Mouse (Mus musculus) MEL (cell line): ENCODE data around the gene Gm40193. TPM values are rescaled to one million over a fixed set of nuclear protein-coding genes. Genes with fewer than 3 reads are reported as not detected.

Source experiments
- DNase-seq: peaks from one replicate; pipeline ENCODE4 v3.0.0; 2011; ENCODE audit warnings: low read depth, low spot score
- H3K27ac ChIP-seq: 2 replicates; pipeline ENCODE4 v1.5.1; 2012; ENCODE audit warnings: low read depth, mild to moderate bottlenecking, control low read depth, low read length, moderate library complexity; ENCODE audit not compliant: control insufficient read depth
- H3K27me3 ChIP-seq, 2 experiments: fragments of 150-350 bp in 1 of 2; sonication (generic) in 1 of 2; 2 replicates each; pipeline ENCODE4 v1.6.1; 2012; ENCODE audit warnings: low read length in 2 of 2, mild to moderate bottlenecking in 2 of 2, improper control_type of control experiment in 1 of 2, moderate library complexity in 1 of 2; ENCODE audit not compliant: insufficient read depth in 2 of 2, control insufficient read depth in 1 of 2
- H3K36me3 ChIP-seq, 2 experiments: 2 replicates each; pipeline ENCODE4 v1.6.1; 2012 to 2014; ENCODE audit warnings: low read length in 2 of 2, improper control_type of control experiment in 1 of 2, inconsistent platforms in 1 of 2, mild to moderate bottlenecking in 1 of 2; ENCODE audit not compliant: insufficient read depth in 2 of 2, control insufficient read depth in 1 of 2
- H3K4me1 ChIP-seq, 2 experiments: fragments of 150-350 bp in 1 of 2; sonication (generic) in 1 of 2; 2 replicates each; pipeline ENCODE4 v1.6.1; 2012; ENCODE audit warnings: low read length in 2 of 2, improper control_type of control experiment in 1 of 2, mild to moderate bottlenecking in 1 of 2; ENCODE audit not compliant: insufficient read depth in 2 of 2, control insufficient read depth in 1 of 2
- H3K4me3 ChIP-seq, 2 experiments: fragments of 150-350 bp in 1 of 2; sonication (generic) in 1 of 2; 2 replicates each; pipeline ENCODE4 v1.5.1; 2012; ENCODE audit warnings: low read depth in 2 of 2, low read length in 2 of 2, mild to moderate bottlenecking in 2 of 2, moderate library complexity in 2 of 2, control low read depth in 1 of 2, improper control_type of control experiment in 1 of 2; ENCODE audit not compliant: control insufficient read depth in 1 of 2, insufficient read depth in 1 of 2
- H3K79me2 ChIP-seq: 2 replicates; pipeline ENCODE4 v1.6.1; 2012; ENCODE audit warnings: mild to moderate bottlenecking, low read length, moderate library complexity; ENCODE audit not compliant: control insufficient read depth, poor library complexity, insufficient read depth
- H3K9ac ChIP-seq: 2 replicates; pipeline ENCODE4 v1.6.1; 2012; ENCODE audit warnings: low read depth, mild to moderate bottlenecking, control low read depth, low read length, moderate library complexity; ENCODE audit not compliant: control insufficient read depth, poor library complexity, severe bottlenecking
- H3K9me3 ChIP-seq: fragments of 150-350 bp; sonication (generic); replicated peaks from 2 replicates; pipeline ENCODE4 v1.6.1; 2012; ENCODE audit warnings: mild to moderate bottlenecking, low read length, improper control_type of control experiment, moderate library complexity; ENCODE audit not compliant: insufficient read depth
- BHLHE40 ChIP-seq: IDR thresholded peaks from 2 replicates; pipeline ENCODE4 v1.6.1; 2012; ENCODE audit warnings: low read depth, mild to moderate bottlenecking, inconsistent platforms, low read length, improper control_type of control experiment, borderline replicate concordance
- CHD1 ChIP-seq: IDR thresholded peaks from 2 replicates; pipeline ENCODE4 v1.6.1; 2012; ENCODE audit warnings: low read depth, mild to moderate bottlenecking, inconsistent platforms, low read length, improper control_type of control experiment
- CHD2 ChIP-seq: IDR thresholded peaks from 2 replicates; pipeline ENCODE4 v1.6.1; 2011; ENCODE audit warnings: low read length, improper control_type of control experiment
- CTCF ChIP-seq, 3 experiments: IDR thresholded peaks in 2 of 3; conservative IDR thresholded peaks in 1 of 3; 2 replicates each; pipeline ENCODE4 v1.5.1; 2011 to 2012; ENCODE audit warnings: low read length in 3 of 3, low read depth in 2 of 3, mild to moderate bottlenecking in 2 of 3, improper control_type of control experiment in 1 of 3, inconsistent platforms in 1 of 3, mixed read lengths in 1 of 3, moderate library complexity in 1 of 3; ENCODE audit not compliant: control insufficient read depth in 1 of 3, insufficient read depth in 1 of 3, poor library complexity in 1 of 3, severe bottlenecking in 1 of 3
- E2F4 ChIP-seq: IDR thresholded peaks from 2 replicates; pipeline ENCODE4 v1.6.1; 2011; ENCODE audit warnings: low read depth, low read length, improper control_type of control experiment, borderline replicate concordance
- ELF1 ChIP-seq: IDR thresholded peaks from 2 replicates; pipeline ENCODE4 v1.6.1; 2014; ENCODE audit warnings: low read depth, mild to moderate bottlenecking, inconsistent platforms, low read length, improper control_type of control experiment, moderate library complexity
- EP300 ChIP-seq, 2 experiments: IDR thresholded peaks; 2 replicates each; pipeline ENCODE4 v1.6.1; 2011; ENCODE audit warnings: improper control_type of control experiment in 2 of 2, low read length in 2 of 2, low read depth in 1 of 2, mild to moderate bottlenecking in 1 of 2
- ETS1 ChIP-seq: IDR thresholded peaks from 2 replicates; pipeline ENCODE4 v1.6.1; 2012; ENCODE audit warnings: low read depth, mild to moderate bottlenecking, inconsistent platforms, low read length, improper control_type of control experiment, moderate library complexity
- GABPA ChIP-seq: IDR thresholded peaks from 2 replicates; pipeline ENCODE4 v1.6.1; 2012; ENCODE audit warnings: low read depth, mild to moderate bottlenecking, inconsistent platforms, low read length, improper control_type of control experiment, moderate library complexity
- GATA1 ChIP-seq: IDR thresholded peaks from 2 replicates; pipeline ENCODE4 v1.6.1; 2011; ENCODE audit warnings: low read depth, low read length, improper control_type of control experiment
- HCFC1 ChIP-seq: IDR thresholded peaks from 2 replicates; pipeline ENCODE4 v1.6.1; 2012; ENCODE audit warnings: low read depth, mild to moderate bottlenecking, inconsistent platforms, low read length, improper control_type of control experiment, moderate library complexity
- JUND ChIP-seq: IDR thresholded peaks from 2 replicates; pipeline ENCODE4 v1.6.1; 2011; ENCODE audit warnings: low read depth, mild to moderate bottlenecking, improper control_type of control experiment, low read length
- KAT2A ChIP-seq: conservative IDR thresholded peaks from 2 replicates; pipeline ENCODE4 v1.6.1; 2012; ENCODE audit warnings: low read depth, low read length, improper control_type of control experiment, inconsistent platforms
- MAFK ChIP-seq: IDR thresholded peaks from 2 replicates; pipeline ENCODE4 v1.6.1; 2011; ENCODE audit warnings: low read depth, mild to moderate bottlenecking, low read length, improper control_type of control experiment, borderline replicate concordance
- MAX ChIP-seq: IDR thresholded peaks from 2 replicates; pipeline ENCODE4 v1.6.1; 2011; ENCODE audit warnings: low read length, improper control_type of control experiment
- MAZ ChIP-seq: IDR thresholded peaks from 2 replicates; pipeline ENCODE4 v1.6.1; 2012; ENCODE audit warnings: low read depth, mild to moderate bottlenecking, inconsistent platforms, low read length, improper control_type of control experiment
- MEF2A ChIP-seq: IDR thresholded peaks from 2 replicates; pipeline ENCODE4 v1.6.1; 2014; ENCODE audit warnings: low read depth, mild to moderate bottlenecking, inconsistent platforms, low read length, improper control_type of control experiment; ENCODE audit not compliant: poor library complexity, insufficient replicate concordance, severe bottlenecking; ENCODE audit errors: extremely low read depth
- MXI1 ChIP-seq: IDR thresholded peaks from 2 replicates; pipeline ENCODE4 v1.6.1; 2011; ENCODE audit warnings: mild to moderate bottlenecking, low read depth, low read length, improper control_type of control experiment
- MYC ChIP-seq: IDR thresholded peaks from 2 replicates; pipeline ENCODE4 v1.6.1; 2011; ENCODE audit warnings: low read depth, mild to moderate bottlenecking, low read length, improper control_type of control experiment, moderate library complexity
- NELFE ChIP-seq: IDR thresholded peaks from 2 replicates; pipeline ENCODE4 v1.6.1; 2011; ENCODE audit warnings: low read depth, low read length, improper control_type of control experiment
- NRF1 ChIP-seq: IDR thresholded peaks from 2 replicates; pipeline ENCODE4 v1.6.1; 2014; ENCODE audit warnings: low read depth, mild to moderate bottlenecking, inconsistent platforms, low read length, improper control_type of control experiment, moderate library complexity; ENCODE audit not compliant: poor library complexity, insufficient read depth, severe bottlenecking
- POLR2A ChIP-seq, 2 experiments: IDR thresholded peaks; 2 replicates each; pipeline ENCODE4 v1.6.1; 2011 to 2012; ENCODE audit warnings: low read length in 2 of 2, mild to moderate bottlenecking in 2 of 2, control low read depth in 1 of 2, improper control_type of control experiment in 1 of 2, low read depth in 1 of 2, moderate library complexity in 1 of 2; ENCODE audit not compliant: control insufficient read depth in 1 of 2, insufficient read depth in 1 of 2, poor library complexity in 1 of 2
- POLR2AphosphoS2 ChIP-seq: IDR thresholded peaks from 2 replicates; pipeline ENCODE4 v1.6.1; 2011; ENCODE audit warnings: low read length, improper control_type of control experiment
- POLR2AphosphoS5 ChIP-seq: IDR thresholded peaks from 2 replicates; pipeline ENCODE4 v1.6.1; 2012; ENCODE audit warnings: low read depth, borderline replicate concordance, mild to moderate bottlenecking, inconsistent platforms, low read length, moderate library complexity, mixed read lengths
- RAD21 ChIP-seq: IDR thresholded peaks from 2 replicates; pipeline ENCODE4 v1.6.1; 2011; ENCODE audit warnings: mild to moderate bottlenecking, low read depth, low read length, improper control_type of control experiment
- RCOR1 ChIP-seq: IDR thresholded peaks from 2 replicates; pipeline ENCODE4 v1.6.1; 2012; ENCODE audit warnings: low read depth, mild to moderate bottlenecking, inconsistent platforms, low read length, improper control_type of control experiment
- SIN3A ChIP-seq: IDR thresholded peaks from 2 replicates; pipeline ENCODE4 v1.6.1; 2012; ENCODE audit warnings: low read length, improper control_type of control experiment, inconsistent platforms
- SMC3 ChIP-seq: IDR thresholded peaks from 2 replicates; pipeline ENCODE4 v1.6.1; 2011; ENCODE audit warnings: low read depth, low read length, improper control_type of control experiment
- TAL1 ChIP-seq: IDR thresholded peaks from 2 replicates; pipeline ENCODE4 v1.6.1; 2012; ENCODE audit warnings: mild to moderate bottlenecking, inconsistent platforms, low read length, moderate library complexity, mixed read lengths
- TBP ChIP-seq: IDR thresholded peaks from 2 replicates; pipeline ENCODE4 v1.8.0; 2011; ENCODE audit warnings: low read depth, low read length, improper control_type of control experiment
- TCF12 ChIP-seq: IDR thresholded peaks from 2 replicates; pipeline ENCODE4 v1.6.1; 2014; ENCODE audit warnings: low read depth, mild to moderate bottlenecking, inconsistent platforms, low read length, improper control_type of control experiment, moderate library complexity
- UBTF ChIP-seq: IDR thresholded peaks from 2 replicates; pipeline ENCODE4 v1.6.1; 2012; ENCODE audit warnings: low read depth, mild to moderate bottlenecking, inconsistent platforms, low read length, improper control_type of control experiment, moderate library complexity, borderline replicate concordance; ENCODE audit not compliant: insufficient read depth
- USF2 ChIP-seq, 2 experiments: IDR thresholded peaks; 2 replicates each; pipeline ENCODE4 v1.6.1; 2011 to 2012; ENCODE audit warnings: improper control_type of control experiment in 2 of 2, low read length in 2 of 2, borderline replicate concordance in 1 of 2, inconsistent platforms in 1 of 2, low read depth in 1 of 2, mild to moderate bottlenecking in 1 of 2; ENCODE audit not compliant: insufficient read depth in 1 of 2
- ZC3H11A ChIP-seq: IDR thresholded peaks from 2 replicates; pipeline ENCODE4 v1.6.1; 2012; ENCODE audit warnings: low read depth, mild to moderate bottlenecking, inconsistent platforms, low read length, improper control_type of control experiment
- ZKSCAN1 ChIP-seq: IDR thresholded peaks from 2 replicates; pipeline ENCODE4 v1.6.1; 2012; ENCODE audit warnings: low read depth, mild to moderate bottlenecking, inconsistent platforms, low read length, improper control_type of control experiment, moderate library complexity
- ZMIZ1 ChIP-seq: IDR thresholded peaks from 2 replicates; pipeline ENCODE4 v1.6.1; 2012; ENCODE audit warnings: low read depth, mild to moderate bottlenecking, inconsistent platforms, low read length, improper control_type of control experiment, moderate library complexity
- ZNF384 ChIP-seq: IDR thresholded peaks from 2 replicates; pipeline ENCODE4 v1.6.1; 2012; ENCODE audit warnings: low read depth, mild to moderate bottlenecking, inconsistent platforms, low read length, improper control_type of control experiment
- polyA plus RNA-seq, 2 experiments: library from polyadenylated mRNA; stranded (reverse) in 1 of 2; unstranded in 1 of 2; fragments of >175 nt in 1 of 2; fragments of >200 nt in 1 of 2; gene quantifications; 2 replicates each; pipeline versions ENCODE4 v1.2.1 to v1.2.4; 2012; ENCODE audit warnings: low replicate concordance in 2 of 2, low read depth in 1 of 2; ENCODE audit not compliant: insufficient read length in 2 of 2, insufficient read depth in 1 of 2, missing spikeins in 1 of 2
- total RNA-seq: library from RNA; depleted of rRNA; stranded (reverse); fragments of 300-350 nt; gene quantifications from 2 replicates; pipeline ENCODE4 v1.2.3, GENCODE M21; 2012

The Gm40193 gene
- total and polyA plus RNA-seq, 3 experiments = not detected

- Histone ChIP-seq H3K27ac (no peak overlapping the region), H3K4me3 (peak overlapping the region; percentile 55 to 65), H3K9me3 (no peaks in the 10 kb centered on the region), H3K36me3 (peaks cover 0 to 12% of the 10 kb centered on the region in 2 experiments; a peak in 2 of 4 replicates), H3K4me1 (peaks cover 0 to 18% of the 10 kb centered on the region in 2 experiments; a peak in 2 of 4 replicates), H3K27me3 (peaks cover 9 to 15% of the 10 kb centered on the region in 2 experiments), H3K9ac (peak overlapping the region; percentile 50; the same call in 1 of the 2 replicates), H3K79me2 (no peaks in the 10 kb centered on the region)
- DNase-seq = peak; percentile 90
- TF ChIP-seq NELFE = no peak
- peak; percentile 67; the same call in 1 of the 2 replicates for TF ChIP-seq MAX
- no peak for TF ChIP-seq ZKSCAN1
- TF ChIP-seq ZNF384 = peak; percentile 66
- peak; percentile 48; the same call in 1 of the 2 replicates for TF ChIP-seq MXI1
- no peak for TF ChIP-seq MAFK
- TF ChIP-seq TBP = peak; percentile 26; the same call in 1 of the 2 replicates
- TF ChIP-seq POLR2AphosphoS2 = no peak
- 0 out of 2 replicates have a peak, but pooled peaks have one; percentile 30 for TF ChIP-seq HCFC1
- 0 out of 4 replicates have a peak, but pooled peaks of 1 of the 2 experiments have one; percentile 19 for TF ChIP-seq EP300 (IDR thresholded peaks at IDR 0.05; ENCODE audit: low read depth in 1 of 2, low read length in 2 of 2)
- TF ChIP-seq GATA1 = 0 out of 2 replicates have a peak, but pooled peaks have one; percentile 3
- TF ChIP-seq MYC = 0 out of 2 replicates have a peak, but pooled peaks have one; percentile 41
- peak; percentile 89 for TF ChIP-seq RAD21
- no peak for TF ChIP-seq USF2 (IDR thresholded peaks at IDR 0.05; ENCODE audit: borderline replicate concordance in 1 of 2, insufficient read depth in 1 of 2, low read depth in 1 of 2, low read length in 2 of 2)
- TF ChIP-seq SMC3 = peak; percentile 97
- TF ChIP-seq MEF2A = no peak
- TF ChIP-seq E2F4 = no peak
- TF ChIP-seq NRF1 = no peak
- TF ChIP-seq ZMIZ1 = no peak
- peak; percentile 95 for TF ChIP-seq ZC3H11A
- TF ChIP-seq ELF1 = no peak
- no peak for TF ChIP-seq ETS1
- TF ChIP-seq POLR2AphosphoS5 = no peak
- TF ChIP-seq KAT2A = no peak
- TF ChIP-seq GABPA = no peak
- TF ChIP-seq POLR2A (IDR thresholded peaks at IDR 0.05; ENCODE audit: control insufficient read depth in 1 of 2, insufficient read depth in 1 of 2, low read depth in 1 of 2, low read length in 2 of 2, poor library complexity in 1 of 2) = no peak
- TF ChIP-seq BHLHE40 = 0 out of 2 replicates have a peak, but pooled peaks have one; percentile 18
- TF ChIP-seq UBTF = no peak
- no peak for TF ChIP-seq RCOR1
- TF ChIP-seq TAL1 = no peak
- TF ChIP-seq CHD1 = no peak
- peak; percentile 80 for TF ChIP-seq SIN3A
- TF ChIP-seq MAZ = 0 out of 2 replicates have a peak, but pooled peaks have one; percentile 67
- TF ChIP-seq CTCF (IDR thresholded peaks at IDR 0.05 in 2 of 3, conservative IDR thresholded peaks at IDR 0.05 in 1 of 3; ENCODE audit: control insufficient read depth in 1 of 3, insufficient read depth in 1 of 3, low read depth in 2 of 3, low read length in 3 of 3, poor library complexity in 1 of 3, severe bottlenecking in 1 of 3) = peak; percentile 63 to 94 (median 68)
- TF ChIP-seq JUND = peak; percentile 77
- TF ChIP-seq CHD2 = no peak
- no peak for TF ChIP-seq TCF12
These were observed 26.4 kb downstream of the Gm40193 start for GRCm38 (mm10) chr11:70506385-70506784.
